Mouse (Mus musculus) right cerebral cortex, postnatal 4 days (tissue): ENCODE data around the gene Fam84b.
"Not testable (repeated sequence)": the region's sequence is repeated elsewhere in the genome, so short reads cannot be mapped to it uniquely, and the experiment has no call there.

Experiments used
- DNase-seq: peaks from one replicate; pipeline ENCODE4 v3.0.0-alpha.2; 2022

Gene Fam84b

GRCm38 (mm10) chr15:60853231-60853999, at the start of gene Fam84b:
Fam84b (minus strand) TSS chr15:60853778.
- no peak for DNase-seq

- DNase-seq = no peak
These were observed 44.8 kb upstream of the Fam84b start for GRCm38 (mm10) chr15:60898187-60898965.

- DNase-seq = no peak
These were observed 42.5 kb upstream of the Fam84b start for GRCm38 (mm10) chr15:60896040-60896439.

GRCm38 (mm10) chr15:60892976-60893463, 39.4 kb upstream of the Fam84b start:
- DNase-seq = no peak

- no peak for DNase-seq
These were observed 35.1 kb upstream of the Fam84b start for GRCm38 (mm10) chr15:60888724-60889123.

GRCm38 (mm10) chr15:60875721-60876120, 22.1 kb upstream of the Fam84b start:
- DNase-seq = no peak

GRCm38 (mm10) chr15:60862417-60862816, 8.8 kb upstream of the Fam84b start:
- DNase-seq = no peak

- DNase-seq = no peak
These were observed 1.5 kb upstream of the Fam84b start for GRCm38 (mm10) chr15:60855112-60855511.

- DNase-seq = no peak
These were observed 573 bp upstream of the Fam84b start for GRCm38 (mm10) chr15:60854151-60854550.

- no peak for DNase-seq
These were observed 4.9 kb downstream of the Fam84b start for GRCm38 (mm10) chr15:60848630-60849029.

GRCm38 (mm10) chr15:60846291-60846690, 7.3 kb downstream of the Fam84b start:
- no peak for DNase-seq

GRCm38 (mm10) chr15:60845886-60846285, 7.7 kb downstream of the Fam84b start:
- DNase-seq = no peak

GRCm38 (mm10) chr15:60841785-60842184, 11.8 kb downstream of the Fam84b start:
- no peak for DNase-seq

GRCm38 (mm10) chr15:60841312-60841711, 12.3 kb downstream of the Fam84b start:
- DNase-seq = not testable (repeated sequence)

- DNase-seq = no peak
These were observed 13.3 kb downstream of the Fam84b start for GRCm38 (mm10) chr15:60840296-60840670.

- DNase-seq = no peak
These were observed 13.9 kb downstream of the Fam84b start for GRCm38 (mm10) chr15:60839539-60840295.

- no peak for DNase-seq
These were observed 15.4 kb downstream of the Fam84b start for GRCm38 (mm10) chr15:60838135-60838534.

- no peak for DNase-seq
These were observed 15.9 kb downstream of the Fam84b start for GRCm38 (mm10) chr15:60837719-60838118.

GRCm38 (mm10) chr15:60836321-60836720, 17.3 kb downstream of the Fam84b start:
- DNase-seq = no peak

- DNase-seq = no peak
These were observed 18.7 kb downstream of the Fam84b start for GRCm38 (mm10) chr15:60834598-60835571.

- no peak for DNase-seq
These were observed 19.9 kb downstream of the Fam84b start for GRCm38 (mm10) chr15:60833476-60834218.
